Mouse (Mus musculus): ENCODE data around the gene Aspscr1. TPM values are rescaled to one million over a fixed set of nuclear protein-coding genes. Genes with fewer than 3 reads are reported as not detected.
"Not testable (repeated sequence)": the region's sequence is repeated elsewhere in the genome, so short reads cannot be mapped to it uniquely, and the experiment has no call there.

The Aspscr1 gene
- polyA plus RNA-seq, 1 experiment from 2014 or later, result 122 TPM

DNA sequence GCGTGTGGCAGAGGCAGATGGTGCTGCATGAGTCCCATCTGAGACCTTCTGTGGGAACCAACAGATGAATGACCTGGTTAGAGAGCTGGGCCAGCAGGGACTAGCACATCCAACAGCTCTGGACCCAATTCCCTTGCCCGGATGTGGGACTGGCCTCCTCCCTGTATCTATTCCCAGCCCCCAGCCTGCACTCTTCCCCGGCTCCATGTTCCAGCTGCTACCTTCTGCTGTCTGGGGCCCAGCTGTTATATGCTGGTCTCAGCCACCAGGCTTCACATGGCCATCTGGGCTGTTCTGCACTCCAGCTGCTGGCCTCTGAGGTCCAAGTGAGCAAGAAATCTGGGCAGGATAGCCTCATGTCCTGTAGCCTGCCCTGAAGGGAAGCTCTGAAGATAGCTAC, 7.4 kb upstream of the Aspscr1 start:
- 81% methylated on average over 3 of the region's 3 CpGs for WGBS
- Histone ChIP-seq H3K9ac (ENCODE audit: low read length) (no peak overlapping the region), H3K27me3 (ENCODE audit: control insufficient read depth, insufficient read depth, low read length) (peaks cover 19% of the 10 kb centered on the region), H3K4me3 (ENCODE audit: low read depth, low read length) (no peak overlapping the region), H3K9me3 (ENCODE audit: control insufficient read depth, low read length) (no peaks in the 10 kb centered on the region), H3K4me1 (ENCODE audit: control insufficient read depth, insufficient read depth, low read length) (peaks cover 17% of the 10 kb centered on the region), H3K36me3 (ENCODE audit: control insufficient read depth, insufficient read depth, low read length) (no peaks in the 10 kb centered on the region), H3K4me2 (ENCODE audit: low read depth, severe bottlenecking) (no peak overlapping the region), H3K27ac (replicated peaks; ENCODE audit: low read depth, low read length) (no peak overlapping the region)
- ATAC-seq (ENCODE audit: insufficient number of reproducible peaks, low FRiP score, low TSS enrichment, low read depth) (0 out of 2 replicates have a peak, but pooled peaks have one; percentile 26), DNase-seq (ENCODE audit: low spot score) (peak; percentile 36)

DNA sequence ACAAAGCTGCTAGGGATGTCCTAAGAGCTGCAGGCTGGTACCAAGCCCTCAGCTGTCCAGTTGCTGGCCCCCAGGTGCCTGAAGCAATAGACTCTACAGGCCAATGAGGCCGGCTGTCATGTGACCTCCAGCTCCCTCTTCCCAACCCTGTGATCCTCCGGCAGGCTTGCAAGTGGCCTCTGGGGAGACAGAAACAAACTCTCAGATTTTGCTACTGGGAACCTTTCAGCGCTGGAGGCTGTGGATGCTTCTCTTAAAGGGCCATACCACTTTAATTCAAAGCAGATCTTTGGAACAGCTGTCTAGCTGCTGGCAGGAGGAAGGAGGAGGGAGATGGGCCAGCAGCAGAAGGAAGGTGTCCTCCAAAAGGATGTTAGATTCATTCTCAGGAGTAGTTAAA, 6.2 kb upstream of the Aspscr1 start:
- H3K4me1 ChIP-seq (ENCODE audit: control insufficient read depth, insufficient read depth, low read length), result peaks cover 8% of the 10 kb centered on the region; the same call in 1 of the 2 replicates
- DNase-seq (ENCODE audit: low spot score) (peak; percentile 33), ATAC-seq (ENCODE audit: insufficient number of reproducible peaks, low FRiP score, low TSS enrichment, low read depth) (no peak)
- H3K9me3 ChIP-seq (ENCODE audit: control insufficient read depth, low read length), result no peaks in the 10 kb centered on the region
- no peak overlapping the region for H3K27ac ChIP-seq (replicated peaks; ENCODE audit: low read depth, low read length)
- WGBS, result 3% methylated on average over 3 of the region's 3 CpGs
- no peak overlapping the region for H3K4me2 ChIP-seq (ENCODE audit: low read depth, severe bottlenecking)
- no peak overlapping the region for H3K4me3 ChIP-seq (ENCODE audit: low read depth, low read length)
- H3K36me3 ChIP-seq (ENCODE audit: control insufficient read depth, insufficient read depth, low read length), result no peaks in the 10 kb centered on the region
- H3K27me3 ChIP-seq (ENCODE audit: control insufficient read depth, insufficient read depth, low read length), result peaks cover 7% of the 10 kb centered on the region
- H3K9ac ChIP-seq (ENCODE audit: low read length), result 0 out of 2 replicates have a peak overlapping the region, but pooled peaks have one; percentile 43

DNA sequence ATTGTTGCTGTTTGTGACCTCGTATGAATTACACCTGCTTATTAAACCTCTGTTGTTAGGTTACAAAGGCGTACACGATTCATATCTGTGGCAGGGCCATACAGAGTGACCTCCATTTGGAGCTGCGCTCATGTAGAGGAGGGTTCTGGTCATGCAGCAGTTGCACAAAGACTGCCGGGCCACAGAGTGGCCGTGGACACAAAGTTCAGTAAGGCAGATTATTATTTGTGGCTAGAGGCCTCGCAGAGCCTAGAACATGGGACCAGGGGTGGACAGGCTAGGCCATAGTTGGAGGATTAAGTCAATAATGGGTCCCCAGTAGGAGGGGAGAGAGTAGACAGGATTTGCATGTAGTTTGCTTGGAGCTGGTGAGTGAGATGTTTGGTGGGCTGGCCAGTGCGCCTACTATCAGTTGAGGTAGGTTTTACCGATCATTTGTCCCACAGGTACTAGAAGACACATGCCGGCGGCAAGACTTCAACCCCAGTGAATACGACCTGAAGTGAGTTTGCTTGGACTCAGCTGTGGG, 885 bp downstream of the Aspscr1 start:
- no peak for DNase-seq (ENCODE audit: low spot score)
- Histone ChIP-seq H3K36me3 (ENCODE audit: control insufficient read depth, insufficient read depth, low read length) (peaks cover 5% of the 10 kb centered on the region; the same call in 1 of the 2 replicates), H3K9me3 (ENCODE audit: control insufficient read depth, low read length) (no peaks in the 10 kb centered on the region), H3K4me1 (ENCODE audit: control insufficient read depth, insufficient read depth, low read length) (peaks cover 6% of the 10 kb centered on the region; the same call in 1 of the 2 replicates), H3K27ac (replicated peaks; ENCODE audit: low read depth, low read length) (peak overlapping the region; percentile 80; the same call in 1 of the 2 replicates), H3K4me2 (ENCODE audit: low read depth, severe bottlenecking) (peak overlapping the region; percentile 81), H3K27me3 (ENCODE audit: control insufficient read depth, insufficient read depth, low read length) (no peaks in the 10 kb centered on the region), H3K9ac (ENCODE audit: low read length) (peak overlapping the region; percentile 82), H3K4me3 (ENCODE audit: low read depth, low read length) (peak overlapping the region; percentile 68)
- WGBS, result 43% methylated on average over 12 of the region's 12 CpGs
- peak; percentile 18; the same call in 1 of the 2 replicates for ATAC-seq (ENCODE audit: insufficient number of reproducible peaks, low FRiP score, low TSS enrichment, low read depth)

DNA sequence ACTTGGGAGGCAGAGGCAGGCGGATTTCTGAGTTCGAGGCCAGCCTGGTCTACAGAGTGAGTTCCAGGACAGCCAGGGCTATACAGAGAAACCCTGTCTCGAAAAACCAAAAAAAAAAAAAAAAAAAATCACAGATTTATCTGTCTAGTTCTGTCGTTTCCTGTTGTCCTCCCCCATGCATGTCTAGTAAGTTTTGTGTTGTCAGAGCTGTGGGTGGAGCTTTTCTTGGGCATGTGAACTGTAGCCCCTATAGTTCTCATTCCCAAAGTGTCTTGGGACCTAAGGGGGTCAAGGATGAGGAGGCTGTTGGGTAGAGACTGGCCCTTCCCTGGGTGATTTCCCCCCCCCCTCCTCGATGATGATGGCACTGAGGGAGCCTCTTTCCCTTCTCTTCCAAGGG, 3.1 kb downstream of the Aspscr1 start:
- not testable (repeated sequence) for H3K9ac ChIP-seq (ENCODE audit: low read length); H3K4me2 ChIP-seq (ENCODE audit: low read depth, severe bottlenecking); DNase-seq (ENCODE audit: low spot score); H3K4me1 ChIP-seq (ENCODE audit: control insufficient read depth, insufficient read depth, low read length); H3K4me3 ChIP-seq (ENCODE audit: low read depth, low read length); H3K9me3 ChIP-seq (ENCODE audit: control insufficient read depth, low read length); ATAC-seq (ENCODE audit: insufficient number of reproducible peaks, low FRiP score, low TSS enrichment, low read depth); H3K36me3 ChIP-seq (ENCODE audit: control insufficient read depth, insufficient read depth, low read length); H3K27ac ChIP-seq (replicated peaks; ENCODE audit: low read depth, low read length); H3K27me3 ChIP-seq (ENCODE audit: control insufficient read depth, insufficient read depth, low read length)
- 96% methylated on average over 4 of the region's 5 CpGs for WGBS

DNA sequence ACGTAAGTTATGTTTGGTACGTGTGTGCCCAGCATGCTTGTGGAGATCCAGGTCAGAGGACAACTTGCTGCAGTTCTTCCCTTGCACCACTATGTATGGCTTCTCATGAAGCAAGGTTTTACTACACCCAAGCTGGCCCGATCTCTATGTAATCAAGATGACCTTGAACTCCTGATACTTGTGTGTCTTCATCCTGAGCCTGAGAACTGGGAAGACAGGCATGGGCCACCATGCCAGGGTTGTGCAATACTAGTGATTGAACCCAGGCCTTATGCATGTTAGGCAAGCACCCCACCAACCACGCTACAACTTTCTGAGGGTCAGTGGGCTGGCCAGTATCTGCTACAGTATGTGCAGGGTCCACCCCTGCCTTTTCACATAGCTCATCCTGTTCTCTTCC, 4.2 kb downstream of the Aspscr1 start:
- no peak overlapping the region for H3K4me3 ChIP-seq (ENCODE audit: low read depth, low read length)
- H3K36me3 ChIP-seq (ENCODE audit: control insufficient read depth, insufficient read depth, low read length), result peaks cover 7% of the 10 kb centered on the region; the same call in 1 of the 2 replicates
- ATAC-seq (ENCODE audit: insufficient number of reproducible peaks, low FRiP score, low TSS enrichment, low read depth) (no peak), DNase-seq (ENCODE audit: low spot score) (no peak)
- no peak overlapping the region for H3K4me2 ChIP-seq (ENCODE audit: low read depth, severe bottlenecking)
- no peak overlapping the region for H3K27ac ChIP-seq (replicated peaks; ENCODE audit: low read depth, low read length)
- no peaks in the 10 kb centered on the region for H3K27me3 ChIP-seq (ENCODE audit: control insufficient read depth, insufficient read depth, low read length)
- WGBS, result 94% methylated on average over 4 of the region's 4 CpGs
- H3K4me1 ChIP-seq (ENCODE audit: control insufficient read depth, insufficient read depth, low read length), result peaks cover 6% of the 10 kb centered on the region; the same call in 1 of the 2 replicates
- no peaks in the 10 kb centered on the region for H3K9me3 ChIP-seq (ENCODE audit: control insufficient read depth, low read length)
- H3K9ac ChIP-seq (ENCODE audit: low read length), result no peak overlapping the region

DNA sequence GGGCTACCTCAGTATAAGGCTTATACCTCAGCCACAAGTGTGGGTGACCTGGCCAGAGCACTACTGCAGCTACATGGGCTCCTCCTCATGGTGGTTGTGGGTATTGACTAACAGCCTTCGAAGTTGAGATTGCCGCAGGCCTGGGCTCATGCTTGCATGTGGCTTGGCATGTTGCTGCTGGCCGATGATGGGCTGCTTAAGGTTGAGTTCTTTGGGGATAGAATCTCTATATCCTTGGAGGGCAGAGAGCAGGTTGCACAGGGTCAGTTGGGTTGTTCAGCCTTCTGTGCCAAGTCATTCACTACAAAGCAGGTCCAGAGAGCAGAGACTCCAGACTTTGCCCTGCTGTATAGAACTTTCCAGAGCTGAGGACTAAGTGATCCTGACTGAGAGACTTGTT, 7.1 kb downstream of the Aspscr1 start:
- Histone ChIP-seq H3K27me3 (ENCODE audit: control insufficient read depth, insufficient read depth, low read length) (no peaks in the 10 kb centered on the region), H3K4me3 (ENCODE audit: low read depth, low read length) (no peak overlapping the region), H3K4me1 (ENCODE audit: control insufficient read depth, insufficient read depth, low read length) (no peaks in the 10 kb centered on the region), H3K9me3 (ENCODE audit: control insufficient read depth, low read length) (no peaks in the 10 kb centered on the region), H3K36me3 (ENCODE audit: control insufficient read depth, insufficient read depth, low read length) (peaks cover 11% of the 10 kb centered on the region; the same call in 1 of the 2 replicates), H3K27ac (replicated peaks; ENCODE audit: low read depth, low read length) (no peak overlapping the region), H3K4me2 (ENCODE audit: low read depth, severe bottlenecking) (no peak overlapping the region), H3K9ac (ENCODE audit: low read length) (no peak overlapping the region)
- DNase-seq (ENCODE audit: low spot score) (no peak), ATAC-seq (ENCODE audit: insufficient number of reproducible peaks, low FRiP score, low TSS enrichment, low read depth) (no peak)
- 85% methylated on average over 3 of the region's 3 CpGs for WGBS

DNA sequence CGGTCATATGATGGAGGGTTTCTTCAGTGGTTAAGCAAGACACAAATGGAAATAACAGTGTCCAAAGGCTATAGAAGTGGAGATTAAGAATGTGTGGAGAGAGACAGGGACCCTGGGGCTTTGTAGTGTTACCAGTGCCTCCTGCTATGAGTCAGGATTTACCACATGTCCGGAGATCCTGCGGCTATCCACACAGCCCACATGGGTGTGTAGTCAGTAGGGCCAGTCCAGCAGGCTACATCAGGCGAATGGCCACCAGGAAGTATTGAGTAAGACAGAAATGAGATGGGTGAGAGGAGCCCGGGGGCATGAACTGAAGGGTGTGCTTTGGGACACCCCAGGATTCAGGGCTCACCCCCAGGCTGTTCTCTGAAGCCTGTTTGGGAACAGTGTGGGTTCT, 9.9 kb downstream of the Aspscr1 start:
- no peaks in the 10 kb centered on the region for H3K27me3 ChIP-seq (ENCODE audit: control insufficient read depth, insufficient read depth, low read length)
- H3K4me3 ChIP-seq (ENCODE audit: low read depth, low read length), result no peak overlapping the region
- no peaks in the 10 kb centered on the region for H3K9me3 ChIP-seq (ENCODE audit: control insufficient read depth, low read length)
- no peak overlapping the region for H3K4me2 ChIP-seq (ENCODE audit: low read depth, severe bottlenecking)
- no peak overlapping the region for H3K9ac ChIP-seq (ENCODE audit: low read length)
- peaks cover 13% of the 10 kb centered on the region; the same call in 1 of the 2 replicates for H3K36me3 ChIP-seq (ENCODE audit: control insufficient read depth, insufficient read depth, low read length)
- DNase-seq (ENCODE audit: low spot score), result no peak
- ATAC-seq (ENCODE audit: insufficient number of reproducible peaks, low FRiP score, low TSS enrichment, low read depth), result no peak
- H3K4me1 ChIP-seq (ENCODE audit: control insufficient read depth, insufficient read depth, low read length), result no peaks in the 10 kb centered on the region
- no peak overlapping the region for H3K27ac ChIP-seq (replicated peaks; ENCODE audit: low read depth, low read length)
- 92% methylated on average over 5 of the region's 5 CpGs for WGBS

DNA sequence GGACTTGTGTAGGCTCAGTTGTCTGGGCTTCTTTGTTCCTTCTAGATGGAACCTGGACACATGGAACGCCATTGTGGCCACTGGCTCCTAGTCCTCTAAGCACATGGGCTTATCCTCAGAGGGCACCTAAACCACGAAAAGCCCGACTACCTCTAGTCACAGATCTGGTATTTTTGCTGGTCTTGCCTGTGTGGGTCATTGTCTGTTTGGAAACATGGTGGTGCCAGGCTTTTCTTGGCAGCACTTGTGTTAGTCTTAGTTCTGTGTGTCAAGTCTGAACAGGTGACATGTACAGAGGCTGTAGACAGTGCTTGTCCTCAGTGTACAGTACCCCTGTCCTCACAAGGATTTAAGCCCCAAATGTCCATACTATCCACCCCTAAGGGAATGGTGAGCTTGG, 10.8 kb downstream of the Aspscr1 start:
- no peaks in the 10 kb centered on the region for H3K9me3 ChIP-seq (ENCODE audit: control insufficient read depth, low read length)
- H3K27me3 ChIP-seq (ENCODE audit: control insufficient read depth, insufficient read depth, low read length), result no peaks in the 10 kb centered on the region
- H3K36me3 ChIP-seq (ENCODE audit: control insufficient read depth, insufficient read depth, low read length), result peaks cover 10% of the 10 kb centered on the region; the same call in 1 of the 2 replicates
- no peak overlapping the region for H3K4me3 ChIP-seq (ENCODE audit: low read depth, low read length)
- H3K4me2 ChIP-seq (ENCODE audit: low read depth, severe bottlenecking), result no peak overlapping the region
- H3K27ac ChIP-seq (replicated peaks; ENCODE audit: low read depth, low read length), result no peak overlapping the region
- WGBS, result 93% methylated on average over 3 of the region's 3 CpGs
- DNase-seq (ENCODE audit: low spot score), result no peak
- no peak overlapping the region for H3K9ac ChIP-seq (ENCODE audit: low read length)
- no peak for ATAC-seq (ENCODE audit: insufficient number of reproducible peaks, low FRiP score, low TSS enrichment, low read depth)
- H3K4me1 ChIP-seq (ENCODE audit: control insufficient read depth, insufficient read depth, low read length), result no peaks in the 10 kb centered on the region

DNA sequence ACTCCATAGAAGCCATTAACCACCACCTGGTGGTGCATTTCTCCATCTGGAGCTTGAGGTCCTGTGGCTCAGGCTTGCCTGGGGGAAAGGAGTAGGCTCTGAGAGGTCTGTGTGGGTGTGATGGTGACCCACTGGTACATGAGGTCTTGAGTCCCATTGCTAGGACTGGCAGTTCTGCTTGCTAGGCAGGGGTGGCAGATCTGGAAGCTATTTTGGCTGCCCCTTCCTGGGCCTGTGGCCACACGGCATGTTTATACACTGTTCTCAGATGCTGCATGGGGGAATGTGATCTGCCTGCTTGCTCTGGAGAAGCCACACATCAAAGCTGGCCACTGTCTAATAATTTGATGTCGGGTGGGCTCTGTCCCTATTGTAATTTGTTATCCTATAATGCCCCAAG, 11.3 kb downstream of the Aspscr1 start:
- no peak overlapping the region for H3K4me3 ChIP-seq (ENCODE audit: low read depth, low read length)
- H3K9ac ChIP-seq (ENCODE audit: low read length), result no peak overlapping the region
- H3K4me2 ChIP-seq (ENCODE audit: low read depth, severe bottlenecking), result no peak overlapping the region
- no peaks in the 10 kb centered on the region for H3K4me1 ChIP-seq (ENCODE audit: control insufficient read depth, insufficient read depth, low read length)
- DNase-seq (ENCODE audit: low spot score), result no peak
- H3K36me3 ChIP-seq (ENCODE audit: control insufficient read depth, insufficient read depth, low read length), result peaks cover 9% of the 10 kb centered on the region; the same call in 1 of the 2 replicates
- no peak for ATAC-seq (ENCODE audit: insufficient number of reproducible peaks, low FRiP score, low TSS enrichment, low read depth)
- H3K27me3 ChIP-seq (ENCODE audit: control insufficient read depth, insufficient read depth, low read length), result no peaks in the 10 kb centered on the region
- no peak overlapping the region for H3K27ac ChIP-seq (replicated peaks; ENCODE audit: low read depth, low read length)
- WGBS, result 78% methylated on average over 2 of the region's 2 CpGs
- no peaks in the 10 kb centered on the region for H3K9me3 ChIP-seq (ENCODE audit: control insufficient read depth, low read length)

Data from limb, embryonic 11.5 days (tissue).